In genomic region chr3:146500003-146500809, GRCm38 (mm10) we compare ENCODE assay signal across 7 mouse cellular contexts. TPM values are rescaled to one million over a fixed set of nuclear protein-coding genes. Genes with fewer than 3 reads are reported as not detected.
DNase-seq lines count a peak whose midpoint lies in the region; ATAC-seq and TF ChIP-seq lines count a peak whose summit lies in the region.

No protein-coding gene starts in this region.

- H3K9me3 ChIP-seq in CH12.LX (replicated peaks; ENCODE audit: low read length), result no peaks in the 10 kb centered on the region
- H3K9me3 ChIP-seq in embryonic facial prominence, embryonic 10.5 days, result no peaks in the 10 kb centered on the region
- no peaks in the 10 kb centered on the region for H3K9me3 ChIP-seq in heart, embryonic 12.5 days (replicated peaks)

- ATAC-seq in heart, embryonic 12.5 days (ENCODE audit: insufficient number of reproducible peaks, low FRiP score), result peak; percentile 83

- H3K27ac ChIP-seq in CH12.LX (ENCODE audit: insufficient read depth, low read depth), result peak overlapping the region; percentile 71
- peak overlapping the region; percentile 98 for H3K27ac ChIP-seq in embryonic facial prominence, embryonic 10.5 days (replicated peaks)
- peak overlapping the region; percentile 97 for H3K27ac ChIP-seq in heart, embryonic 12.5 days (ENCODE audit: poor library complexity, severe bottlenecking)

- H3K4me2 ChIP-seq in CH12.LX (ENCODE audit: insufficient read depth, low read depth, poor library complexity, severe bottlenecking), result peak overlapping the region; percentile 64; the same call in 1 of the 2 replicates
- H3K4me2 ChIP-seq in heart, embryonic 12.5 days, result peak overlapping the region; percentile 93

- H3K4me3 ChIP-seq in CH12.LX (replicated peaks in 1 of 3; ENCODE audit: low read depth in 2 of 3, low read length in 2 of 3, poor library complexity in 1 of 3), result peak overlapping the region; percentile 76 to 95 (median 81)
- peak overlapping the region; percentile 90 for H3K4me3 ChIP-seq in embryonic facial prominence, embryonic 10.5 days
- H3K4me3 ChIP-seq in heart, embryonic 12.5 days, result peak overlapping the region; percentile 71

- H3K36me3 ChIP-seq in CH12.LX (replicated peaks in 1 of 2; ENCODE audit: control insufficient read depth in 1 of 2, insufficient read depth in 1 of 2, low read length in 1 of 2), result peaks cover 18 to 37% of the 10 kb centered on the region in 2 experiments
- peaks cover 30% of the 10 kb centered on the region for H3K36me3 ChIP-seq in embryonic facial prominence, embryonic 10.5 days (replicated peaks)
- H3K36me3 ChIP-seq in heart, embryonic 12.5 days, result peaks cover 14% of the 10 kb centered on the region

- no peak for TF ChIP-seq RAD21 in CH12.LX (IDR thresholded peaks at IDR 0.05; ENCODE audit: low read depth, low read length)

- peaks cover 40% of the 10 kb centered on the region for H3K79me2 ChIP-seq in CH12.LX (replicated peaks; ENCODE audit: control insufficient read depth, extremely low read depth, insufficient read depth, poor library complexity, severe bottlenecking)

- peaks cover 5 to 49% of the 10 kb centered on the region in 2 experiments; a peak in 2 of 4 replicates for H3K4me1 ChIP-seq in CH12.LX (ENCODE audit: control insufficient read depth in 1 of 2, insufficient read depth in 2 of 2)
- H3K4me1 ChIP-seq in embryonic facial prominence, embryonic 10.5 days, result peaks cover 20% of the 10 kb centered on the region
- H3K4me1 ChIP-seq in heart, embryonic 12.5 days (replicated peaks), result peaks cover 32% of the 10 kb centered on the region

- under 1% methylated on average over 57 of the region's 57 CpGs for WGBS in embryonic facial prominence, embryonic 10.5 days
- under 1% methylated on average over 57 of the region's 57 CpGs for WGBS in heart, embryonic 12.5 days

- dilution Hi-C loops in CH12.LX (cut with MboI; ENCODE audit: extremely low pct_ligation_motif_present, extremely low pct_unique_long_range_greater_than_20kb, low sequenced_read_pairs), result no loop called here

- TF ChIP-seq POLR2A in CH12.LX (IDR thresholded peaks at IDR 0.05; ENCODE audit: low read depth, low read length), result no peak

- in situ Hi-C loops in CH12.LX (cut with MboI; ENCODE audit: low pct_ligation_motif_present, low pct_unique_long_range_greater_than_20kb, low sequenced_read_pairs), result no loop called here

- no peak for TF ChIP-seq CTCF in CH12.LX (conservative IDR thresholded peaks at IDR 0.05 in 1 of 2, IDR thresholded peaks at IDR 0.05 in 1 of 2; ENCODE audit: low read depth in 2 of 2, low read length in 2 of 2)

- peak overlapping the region; percentile 96 for H3K9ac ChIP-seq in CH12.LX (ENCODE audit: insufficient read depth, low read depth)
- peak overlapping the region; percentile 97 for H3K9ac ChIP-seq in heart, embryonic 12.5 days

- no peaks in the 10 kb centered on the region for H3K27me3 ChIP-seq in CH12.LX (replicated peaks)
- H3K27me3 ChIP-seq in embryonic facial prominence, embryonic 10.5 days (replicated peaks; ENCODE audit: low read depth, poor library complexity, severe bottlenecking), result no peaks in the 10 kb centered on the region
- H3K27me3 ChIP-seq in heart, embryonic 12.5 days (replicated peaks), result no peaks in the 10 kb centered on the region

- DNase-seq in CH12.LX (ENCODE audit: extremely low read depth) (peak; percentile 62), NIH3T3 (ENCODE audit: low read depth) (peak; percentile 64)
- DNase-seq in embryonic facial prominence, embryonic 10.5 days (ENCODE audit: low spot score), result peak; percentile 82
- peak; percentile 54 to 79 for DNase-seq in kidney, postnatal 25 days
- peak; percentile 63 for DNase-seq in lung, postnatal 25 days (ENCODE audit: low spot score)
- DNase-seq in ovary, postnatal 14 days (ENCODE audit: low spot score), result peak; percentile 46

- TF ChIP-seq EP300 in CH12.LX (IDR thresholded peaks at IDR 0.05; ENCODE audit: low read length), result no peak

TF ChIP-seq in CH12.LX, 34 proteins besides CTCF, POLR2A, EP300 and RAD21:
- TF ChIP-seq MAX (IDR thresholded peaks at IDR 0.05; ENCODE audit: low read length) (0 out of 2 replicates have a peak, but pooled peaks have one; percentile 16), MAZ (IDR thresholded peaks at IDR 0.05; ENCODE audit: low read depth, low read length) (peak; percentile 32), HCFC1 (IDR thresholded peaks at IDR 0.05; ENCODE audit: low read depth, low read length) (peak; percentile 54), MYC (IDR thresholded peaks at IDR 0.05; ENCODE audit: low read depth, low read length) (0 out of 2 replicates have a peak, but pooled peaks have one; percentile 67), RCOR1 (conservative IDR thresholded peaks at IDR 0.05; ENCODE audit: low read depth, low read length) (no peak), ETS1 (conservative IDR thresholded peaks at IDR 0.05; ENCODE audit: low read depth, low read length) (no peak), NELFE (IDR thresholded peaks at IDR 0.05; ENCODE audit: low read depth, low read length) (no peak), IRF4 (IDR thresholded peaks at IDR 0.05; ENCODE audit: low read depth, low read length) (no peak), ZKSCAN1 (IDR thresholded peaks at IDR 0.05; ENCODE audit: borderline replicate concordance, low read depth, low read length) (no peak), MXI1 (IDR thresholded peaks at IDR 0.05; ENCODE audit: low read depth, low read length) (0 out of 2 replicates have a peak, but pooled peaks have one; percentile 64), NRF1 (IDR thresholded peaks at IDR 0.05; ENCODE audit: low read depth, low read length) (no peak), USF1 (IDR thresholded peaks at IDR 0.05; ENCODE audit: low read depth, low read length) (no peak), ELF1 (IDR thresholded peaks at IDR 0.05; ENCODE audit: low read depth, low read length) (peak; percentile 56), SIN3A (IDR thresholded peaks at IDR 0.05; ENCODE audit: low read length) (peak; percentile 90), KAT2A (IDR thresholded peaks at IDR 0.05; ENCODE audit: insufficient replicate concordance, low read length) (no peak), CHD1 (IDR thresholded peaks at IDR 0.05; ENCODE audit: low read depth, low read length) (no peak), MAFK (IDR thresholded peaks at IDR 0.05; ENCODE audit: insufficient replicate concordance, low read length) (no peak), UBTF (IDR thresholded peaks at IDR 0.05; ENCODE audit: low read depth, low read length) (peak; percentile 82), ZNF384 (IDR thresholded peaks at IDR 0.05; ENCODE audit: low read depth, low read length) (peak; percentile 45; the same call in 1 of the 2 replicates), SMC3 (IDR thresholded peaks at IDR 0.05; ENCODE audit: low read depth, low read length) (no peak), TBP (conservative IDR thresholded peaks at IDR 0.05; ENCODE audit: low read depth, low read length) (0 out of 2 replicates have a peak, but pooled peaks have one; percentile 8)

RNA-seq across cellular contexts. Expression of gene Gng5, which starts 0.6 kb away (rescaled TPM):
- total RNA-seq in CH12.LX (2012; rRNA removed), result 397 and 398 TPM in 2 replicates
- total RNA-seq in CH12.LX (2014; rRNA removed), result 630 and 677 TPM in 2 replicates
- 447 and 603 TPM in 2 replicates for polyA plus RNA-seq in CH12.LX (2012; ENCODE audit: insufficient read length, low read depth)
- polyA plus RNA-seq in embryonic facial prominence, embryonic 10.5 days (2016; fragmentation: Nextera tagmentation; extraction: Ambion mirVana), result 1,248 and 1,288 TPM in 2 replicates
- polyA plus RNA-seq in heart, embryonic 12.5 days (2016; fragmentation: Nextera tagmentation; extraction: Ambion mirVana), result 1,598 and 1,697 TPM in 2 replicates

RNA-seq across cellular contexts. Expression of gene Spata1, which starts 0.7 kb away (rescaled TPM):
- total RNA-seq in CH12.LX (2012; rRNA removed), result 1.3 and 2.0 TPM in 2 replicates
- total RNA-seq in CH12.LX (2014; rRNA removed), result 1.4 and 1.8 TPM in 2 replicates
- polyA plus RNA-seq in CH12.LX (2012; ENCODE audit: insufficient read length, low read depth), result 2.6 and 2.9 TPM in 2 replicates
- polyA plus RNA-seq in embryonic facial prominence, embryonic 10.5 days (2016; fragmentation: Nextera tagmentation; extraction: Ambion mirVana), result 6.0 and 7.4 TPM in 2 replicates
- polyA plus RNA-seq in heart, embryonic 12.5 days (2016; fragmentation: Nextera tagmentation; extraction: Ambion mirVana), result 4.9 and 7.5 TPM in 2 replicates

RNA-seq across cellular contexts. Expression of gene Rpf1, which starts 21.0 kb away (rescaled TPM):
- 100 and 121 TPM in 2 replicates for total RNA-seq in CH12.LX (2012; rRNA removed)
- total RNA-seq in CH12.LX (2014; rRNA removed), result 262 and 300 TPM in 2 replicates
- 185 and 207 TPM in 2 replicates for polyA plus RNA-seq in CH12.LX (2012; ENCODE audit: insufficient read length, low read depth)
- polyA plus RNA-seq in embryonic facial prominence, embryonic 10.5 days (2016; fragmentation: Nextera tagmentation; extraction: Ambion mirVana), result 65.8 and 66.6 TPM in 2 replicates
- 41.2 and 45.6 TPM in 2 replicates for polyA plus RNA-seq in heart, embryonic 12.5 days (2016; fragmentation: Nextera tagmentation; extraction: Ambion mirVana)

RNA-seq across cellular contexts. Expression of gene Ctbs, which starts 50.6 kb away (rescaled TPM):
- 17.1 and 21.4 TPM in 2 replicates for total RNA-seq in CH12.LX (2012; rRNA removed)
- total RNA-seq in CH12.LX (2014; rRNA removed), result 48.8 and 56.9 TPM in 2 replicates
- polyA plus RNA-seq in CH12.LX (2012; ENCODE audit: insufficient read length, low read depth), result 26.5 and 33.5 TPM in 2 replicates
- 4.4 and 5.2 TPM in 2 replicates for polyA plus RNA-seq in embryonic facial prominence, embryonic 10.5 days (2016; fragmentation: Nextera tagmentation; extraction: Ambion mirVana)
- polyA plus RNA-seq in heart, embryonic 12.5 days (2016; fragmentation: Nextera tagmentation; extraction: Ambion mirVana), result 11.3 and 11.8 TPM in 2 replicates

Comparison
In these comparisons a context has a peak if more than half of its experiments do, and no peak if none do; other contexts are left out.
1. Peak in every context shown above with its lines: DNase-seq, ATAC-seq, H3K4me3 ChIP-seq and H3K27ac ChIP-seq.